Mouse (Mus musculus): ENCODE results near the gene Adgre5. TPM values are rescaled to one million over a fixed set of nuclear protein-coding genes. Genes with fewer than 3 reads are reported as not detected.
A peak's percentile ranks its signal among the peaks of the same experiment; 100 is the strongest.

Adgre5 gene
- polyA plus RNA-seq, 1 experiment from 2014 or later = 39.5 TPM

GRCm38 (mm10) chr8:83732919-83733318 lies 8.2 kb downstream of the Adgre5 start:
- Histone ChIP-seq H3K9ac (ENCODE audit: low read length) (no peak overlapping the region), H3K4me3 (ENCODE audit: low read length) (no peak overlapping the region), H3K36me3 (ENCODE audit: control insufficient read depth, insufficient read depth) (peaks cover 25% of the 10 kb centered on the region), H3K27ac (ENCODE audit: low read length) (no peak overlapping the region), H3K4me2 (ENCODE audit: low read depth, low read length) (no peak overlapping the region), H3K4me1 (ENCODE audit: control insufficient read depth, insufficient read depth, low read length) (peaks cover 14% of the 10 kb centered on the region), H3K9me3 (replicated peaks; ENCODE audit: control insufficient read depth, low read length) (peaks cover 3% of the 10 kb centered on the region; the same call in 1 of the 2 replicates), H3K27me3 (ENCODE audit: control insufficient read depth, insufficient read depth, low read length) (no peaks in the 10 kb centered on the region)
- no peak for ATAC-seq (replicated peaks; ENCODE audit: extremely low read depth, insufficient read depth, low FRiP score)
- WGBS = 69% methylated on average over 6 of the region's 6 CpGs

GRCm38 (mm10) chr8:83731906-83732305 lies 9.2 kb downstream of the Adgre5 start:
- H3K9me3 ChIP-seq (replicated peaks; ENCODE audit: control insufficient read depth, low read length) = no peaks in the 10 kb centered on the region
- no peak overlapping the region for H3K9ac ChIP-seq (ENCODE audit: low read length)
- WGBS = 83% methylated on average over 5 of the region's 5 CpGs
- no peaks in the 10 kb centered on the region for H3K27me3 ChIP-seq (ENCODE audit: control insufficient read depth, insufficient read depth, low read length)
- H3K4me2 ChIP-seq (ENCODE audit: low read depth, low read length) = no peak overlapping the region
- no peak for ATAC-seq (replicated peaks; ENCODE audit: extremely low read depth, insufficient read depth, low FRiP score)
- peaks cover 9% of the 10 kb centered on the region; the same call in 1 of the 2 replicates for H3K4me1 ChIP-seq (ENCODE audit: control insufficient read depth, insufficient read depth, low read length)
- no peak overlapping the region for H3K4me3 ChIP-seq (ENCODE audit: low read length)
- H3K36me3 ChIP-seq (ENCODE audit: control insufficient read depth, insufficient read depth) = peaks cover 34% of the 10 kb centered on the region
- no peak overlapping the region for H3K27ac ChIP-seq (ENCODE audit: low read length)

GRCm38 (mm10) chr8:83729009-83729807 lies 11.9 kb downstream of the Adgre5 start:
- peaks cover 6% of the 10 kb centered on the region; the same call in 1 of the 2 replicates for H3K4me1 ChIP-seq (ENCODE audit: control insufficient read depth, insufficient read depth, low read length)
- H3K9ac ChIP-seq (ENCODE audit: low read length) = no peak overlapping the region
- no peak overlapping the region for H3K4me3 ChIP-seq (ENCODE audit: low read length)
- no peaks in the 10 kb centered on the region for H3K27me3 ChIP-seq (ENCODE audit: control insufficient read depth, insufficient read depth, low read length)
- peaks cover 50% of the 10 kb centered on the region for H3K36me3 ChIP-seq (ENCODE audit: control insufficient read depth, insufficient read depth)
- WGBS = 70% methylated on average over 11 of the region's 11 CpGs
- no peaks in the 10 kb centered on the region for H3K9me3 ChIP-seq (replicated peaks; ENCODE audit: control insufficient read depth, low read length)
- H3K4me2 ChIP-seq (ENCODE audit: low read depth, low read length) = no peak overlapping the region
- H3K27ac ChIP-seq (ENCODE audit: low read length) = no peak overlapping the region
- 0 out of 2 replicates have a peak, but pooled peaks have one; percentile 43 for ATAC-seq (replicated peaks; ENCODE audit: extremely low read depth, insufficient read depth, low FRiP score)

- H3K4me2 ChIP-seq (ENCODE audit: low read depth, low read length) = no peak overlapping the region
- no peak overlapping the region for H3K27ac ChIP-seq (ENCODE audit: low read length)
- H3K4me1 ChIP-seq (ENCODE audit: control insufficient read depth, insufficient read depth, low read length) = no peaks in the 10 kb centered on the region; the same call in 1 of the 2 replicates
- H3K27me3 ChIP-seq (ENCODE audit: control insufficient read depth, insufficient read depth, low read length) = no peaks in the 10 kb centered on the region
- WGBS = 89% methylated on average over 8 of the region's 8 CpGs
- no peak overlapping the region for H3K9ac ChIP-seq (ENCODE audit: low read length)
- ATAC-seq (replicated peaks; ENCODE audit: extremely low read depth, insufficient read depth, low FRiP score) = no peak
- H3K4me3 ChIP-seq (ENCODE audit: low read length) = no peak overlapping the region
- peaks cover 71% of the 10 kb centered on the region for H3K36me3 ChIP-seq (ENCODE audit: control insufficient read depth, insufficient read depth)
- no peaks in the 10 kb centered on the region for H3K9me3 ChIP-seq (replicated peaks; ENCODE audit: control insufficient read depth, low read length)
Measured at GRCm38 (mm10) chr8:83725521-83726102, 15.5 kb downstream of the Adgre5 start.

GRCm38 (mm10) chr8:83724697-83725482 lies 16.2 kb downstream of the Adgre5 start:
- Histone ChIP-seq H3K36me3 (ENCODE audit: control insufficient read depth, insufficient read depth) (peaks cover 72% of the 10 kb centered on the region), H3K9me3 (replicated peaks; ENCODE audit: control insufficient read depth, low read length) (no peaks in the 10 kb centered on the region), H3K9ac (ENCODE audit: low read length) (no peak overlapping the region), H3K27ac (ENCODE audit: low read length) (no peak overlapping the region), H3K27me3 (ENCODE audit: control insufficient read depth, insufficient read depth, low read length) (no peaks in the 10 kb centered on the region), H3K4me2 (ENCODE audit: low read depth, low read length) (no peak overlapping the region), H3K4me1 (ENCODE audit: control insufficient read depth, insufficient read depth, low read length) (no peaks in the 10 kb centered on the region; the same call in 1 of the 2 replicates), H3K4me3 (ENCODE audit: low read length) (no peak overlapping the region)
- ATAC-seq (replicated peaks; ENCODE audit: extremely low read depth, insufficient read depth, low FRiP score) = 0 out of 2 replicates have a peak, but pooled peaks have one; percentile 43
- WGBS = 52% methylated on average over 15 of the region's 15 CpGs

- Histone ChIP-seq H3K4me3 (ENCODE audit: low read length) (no peak overlapping the region), H3K4me2 (ENCODE audit: low read depth, low read length) (no peak overlapping the region), H3K9ac (ENCODE audit: low read length) (no peak overlapping the region), H3K27ac (ENCODE audit: low read length) (no peak overlapping the region), H3K9me3 (replicated peaks; ENCODE audit: control insufficient read depth, low read length) (no peaks in the 10 kb centered on the region), H3K36me3 (ENCODE audit: control insufficient read depth, insufficient read depth) (peaks cover 74% of the 10 kb centered on the region), H3K27me3 (ENCODE audit: control insufficient read depth, insufficient read depth, low read length) (no peaks in the 10 kb centered on the region), H3K4me1 (ENCODE audit: control insufficient read depth, insufficient read depth, low read length) (no peaks in the 10 kb centered on the region; the same call in 1 of the 2 replicates)
- no peak for ATAC-seq (replicated peaks; ENCODE audit: extremely low read depth, insufficient read depth, low FRiP score)
- WGBS = 76% methylated on average over 11 of the region's 11 CpGs
Measured at GRCm38 (mm10) chr8:83723447-83724083, 17.6 kb downstream of the Adgre5 start.

- peaks cover 69% of the 10 kb centered on the region for H3K36me3 ChIP-seq (ENCODE audit: control insufficient read depth, insufficient read depth)
- no peak for ATAC-seq (replicated peaks; ENCODE audit: extremely low read depth, insufficient read depth, low FRiP score)
- no peaks in the 10 kb centered on the region for H3K27me3 ChIP-seq (ENCODE audit: control insufficient read depth, insufficient read depth, low read length)
- no peak overlapping the region for H3K27ac ChIP-seq (ENCODE audit: low read length)
- no peak overlapping the region for H3K4me3 ChIP-seq (ENCODE audit: low read length)
- H3K4me1 ChIP-seq (ENCODE audit: control insufficient read depth, insufficient read depth, low read length) = peaks cover 2% of the 10 kb centered on the region; the same call in 1 of the 2 replicates
- no peak overlapping the region for H3K9ac ChIP-seq (ENCODE audit: low read length)
- WGBS = 86% methylated on average over 12 of the region's 12 CpGs
- no peak overlapping the region for H3K4me2 ChIP-seq (ENCODE audit: low read depth, low read length)
- no peaks in the 10 kb centered on the region for H3K9me3 ChIP-seq (replicated peaks; ENCODE audit: control insufficient read depth, low read length)
Measured at GRCm38 (mm10) chr8:83722631-83723030, 18.5 kb downstream of the Adgre5 start.

- H3K4me3 ChIP-seq (ENCODE audit: low read length) = no peak overlapping the region
- no peak overlapping the region for H3K9ac ChIP-seq (ENCODE audit: low read length)
- peaks cover 13% of the 10 kb centered on the region for H3K4me1 ChIP-seq (ENCODE audit: control insufficient read depth, insufficient read depth, low read length)
- peak overlapping the region; percentile 30; the same call in 1 of the 2 replicates for H3K27ac ChIP-seq (ENCODE audit: low read length)
- WGBS = 78% methylated on average over 25 of the region's 25 CpGs
- ATAC-seq (replicated peaks; ENCODE audit: extremely low read depth, insufficient read depth, low FRiP score) = peak; percentile 47
- no peaks in the 10 kb centered on the region for H3K27me3 ChIP-seq (ENCODE audit: control insufficient read depth, insufficient read depth, low read length)
- H3K4me2 ChIP-seq (ENCODE audit: low read depth, low read length) = no peak overlapping the region
- H3K36me3 ChIP-seq (ENCODE audit: control insufficient read depth, insufficient read depth) = peaks cover 63% of the 10 kb centered on the region
- H3K9me3 ChIP-seq (replicated peaks; ENCODE audit: control insufficient read depth, low read length) = no peaks in the 10 kb centered on the region
Measured at GRCm38 (mm10) chr8:83721405-83722025, 19.6 kb downstream of the Adgre5 start.
